Mouse (Mus musculus): ENCODE measurements around the gene Wdr89.

DNA sequence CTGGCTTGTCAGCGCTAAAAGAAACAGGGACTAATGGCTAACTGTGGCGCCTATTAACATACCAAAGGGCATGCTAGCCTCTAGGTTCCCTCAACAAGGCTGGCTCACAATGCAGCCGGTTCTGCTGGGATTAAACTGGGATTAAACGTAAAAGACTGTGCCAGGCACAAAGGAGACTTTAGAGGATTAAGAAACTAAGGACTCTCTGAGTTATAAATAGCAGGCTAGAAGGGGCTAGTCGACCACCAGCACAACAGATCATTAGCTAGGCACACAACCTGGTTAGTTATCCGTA, 4.9 kb downstream of the Wdr89 start:
- TF ChIP-seq CTCF (IDR thresholded peaks at IDR 0.05; ENCODE audit: borderline replicate concordance, extremely low read depth, insufficient read depth, insufficient read length) (no peak), POLR2A (IDR thresholded peaks at IDR 0.05; ENCODE audit: borderline replicate concordance, extremely low read depth, insufficient read depth, insufficient read length, poor library complexity, severe bottlenecking) (no peak)

Data from brain, embryonic 14.5 days (tissue).